Mouse (Mus musculus): Measurements from ENCODE around the gene Ccng2. TPM values are rescaled to one million over a fixed set of nuclear protein-coding genes. Genes with fewer than 3 reads are reported as not detected.
A peak's percentile ranks its signal among the peaks of the same experiment; 100 is the strongest.

Ccng2 gene
- total and polyA plus RNA-seq, 2 experiments: 9.2 to 14.5 TPM

- no peak for TF ChIP-seq POLR2A (IDR thresholded peaks at IDR 0.05; ENCODE audit: extremely low read depth, insufficient read depth, low read length)
- no peak for TF ChIP-seq CTCF (IDR thresholded peaks at IDR 0.05; ENCODE audit: low read depth, low read length)
- H3K27me3 ChIP-seq (ENCODE audit: control insufficient read depth, insufficient read depth, low read length): no peaks in the 10 kb centered on the region
- DNase-seq (ENCODE audit: extremely low read depth, low read depth, low spot score): no peak
- 79% methylated on average over 8 of the region's 8 CpGs for WGBS
- no peak overlapping the region for H3K9ac ChIP-seq (ENCODE audit: low read depth, low read length)
- H3K4me3 ChIP-seq (ENCODE audit: insufficient read depth, low read depth, low read length): no peak overlapping the region
- H3K27ac ChIP-seq (replicated peaks; ENCODE audit: insufficient read depth, low read depth, low read length): no peak overlapping the region
- no peaks in the 10 kb centered on the region for H3K36me3 ChIP-seq (ENCODE audit: control insufficient read depth, insufficient read depth, low read length)
- H3K4me1 ChIP-seq (ENCODE audit: control insufficient read depth, insufficient read depth, low read length): no peaks in the 10 kb centered on the region
- H3K79me2 ChIP-seq (ENCODE audit: control insufficient read depth, insufficient read depth, low read length): no peaks in the 10 kb centered on the region
Measured at GRCm38 (mm10) chr5:93239590-93240544, 27.2 kb upstream of the Ccng2 start.

DNA sequence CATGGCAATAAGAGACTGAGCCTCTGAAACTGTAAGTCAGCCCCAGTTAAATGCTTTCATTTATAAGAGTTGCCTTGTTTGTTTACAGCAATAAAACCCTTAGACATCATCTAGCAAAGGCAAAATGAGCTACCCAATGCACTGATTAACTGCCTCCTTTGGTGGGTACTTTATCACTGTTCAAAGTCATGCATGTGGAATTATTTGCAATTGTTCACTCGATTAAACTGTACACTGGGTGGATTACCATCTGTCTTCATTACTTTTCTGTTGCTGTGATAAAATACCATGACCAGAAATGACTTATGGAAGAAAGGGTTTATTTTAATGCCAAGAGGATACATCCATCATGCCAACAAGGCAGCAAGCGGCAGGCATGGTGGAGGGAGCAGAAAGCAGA, 21.8 kb upstream of the Ccng2 start:
- H3K79me2 ChIP-seq (ENCODE audit: control insufficient read depth, insufficient read depth, low read length): no peaks in the 10 kb centered on the region
- no peak overlapping the region for H3K4me3 ChIP-seq (ENCODE audit: insufficient read depth, low read depth, low read length)
- DNase-seq (ENCODE audit: extremely low read depth, low read depth, low spot score): no peak
- no peak overlapping the region for H3K9ac ChIP-seq (ENCODE audit: low read depth, low read length)
- 88% methylated on average over 2 of the region's 2 CpGs for WGBS
- no peak overlapping the region for H3K27ac ChIP-seq (replicated peaks; ENCODE audit: insufficient read depth, low read depth, low read length)
- H3K27me3 ChIP-seq (ENCODE audit: control insufficient read depth, insufficient read depth, low read length): no peaks in the 10 kb centered on the region
- no peaks in the 10 kb centered on the region for H3K4me1 ChIP-seq (ENCODE audit: control insufficient read depth, insufficient read depth, low read length)
- TF ChIP-seq POLR2A (IDR thresholded peaks at IDR 0.05; ENCODE audit: extremely low read depth, insufficient read depth, low read length): no peak
- TF ChIP-seq CTCF (IDR thresholded peaks at IDR 0.05; ENCODE audit: low read depth, low read length): no peak
- no peaks in the 10 kb centered on the region for H3K36me3 ChIP-seq (ENCODE audit: control insufficient read depth, insufficient read depth, low read length)

DNA sequence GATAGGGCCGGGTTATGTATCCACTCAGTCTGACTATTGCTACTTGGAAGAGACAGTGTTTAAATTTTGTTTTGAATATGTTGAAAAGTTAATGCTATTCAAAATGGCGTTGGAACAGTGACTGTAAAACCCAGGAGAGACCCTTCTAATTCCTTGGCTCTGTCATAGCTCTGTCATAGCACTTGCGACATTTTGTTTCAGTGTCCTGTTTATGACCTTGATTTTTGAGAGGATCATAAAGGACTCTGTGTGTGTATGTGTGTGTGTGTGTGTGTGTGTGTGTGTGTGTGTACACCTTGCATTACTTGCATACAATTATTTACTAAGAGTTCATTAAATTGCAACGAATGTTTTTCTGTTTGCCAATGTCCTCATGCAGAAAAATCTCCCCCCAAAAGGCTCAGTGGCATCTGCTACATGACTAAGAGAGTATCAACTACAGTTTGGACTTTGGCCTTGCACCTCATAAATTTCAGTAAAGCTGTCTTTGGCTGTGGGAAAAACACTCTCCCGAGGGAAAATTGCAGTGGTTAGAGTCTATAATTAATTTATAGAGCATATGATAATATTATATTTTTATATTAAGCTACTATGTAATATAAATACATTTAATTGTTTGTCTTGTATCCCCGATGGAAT, 17.0 kb upstream of the Ccng2 start:
- TF ChIP-seq CTCF (IDR thresholded peaks at IDR 0.05; ENCODE audit: low read depth, low read length): no peak
- 66% methylated on average over 6 of the region's 6 CpGs for WGBS

DNA sequence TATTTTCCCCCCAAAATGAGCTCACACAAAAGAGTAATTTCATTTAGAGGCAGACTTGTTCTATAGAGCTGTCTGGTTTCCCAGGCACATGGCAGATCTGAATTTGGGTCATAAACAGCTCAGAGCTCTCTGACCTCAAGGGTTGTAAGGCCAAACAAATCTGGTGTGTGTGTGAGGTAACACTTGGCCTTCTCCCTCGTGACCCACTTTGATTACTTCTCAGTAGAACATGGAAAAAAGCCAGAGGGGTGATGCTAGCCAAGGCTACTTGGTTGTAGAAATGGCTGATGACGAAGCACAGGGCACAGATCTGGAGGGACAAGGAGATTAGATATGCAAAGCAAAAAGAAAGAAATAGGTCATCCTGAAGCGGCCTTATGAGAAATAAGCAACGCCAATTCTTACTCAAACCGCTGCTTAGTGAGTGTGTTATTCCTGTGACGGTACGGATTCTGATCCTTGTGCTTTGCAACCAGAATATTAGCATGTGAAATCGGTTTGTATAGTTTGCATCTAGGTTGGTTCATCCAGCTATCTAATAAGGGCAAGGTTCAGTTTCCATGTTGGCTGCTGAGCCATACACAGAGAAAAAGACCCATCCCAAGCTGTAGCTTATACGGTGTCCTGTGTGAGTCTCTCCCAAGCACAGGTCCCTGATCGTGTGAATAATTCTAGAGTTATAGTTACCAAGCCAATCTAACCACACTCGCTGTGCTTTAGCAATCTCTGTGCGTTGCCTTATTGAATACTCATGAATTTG, 15.9 kb upstream of the Ccng2 start:
- no peak overlapping the region for H3K4me3 ChIP-seq (ENCODE audit: insufficient read depth, low read depth, low read length)
- H3K4me1 ChIP-seq (ENCODE audit: control insufficient read depth, insufficient read depth, low read length): peaks cover 8% of the 10 kb centered on the region
- H3K9ac ChIP-seq (ENCODE audit: low read depth, low read length): no peak overlapping the region
- WGBS: 32% methylated on average over 12 of the region's 12 CpGs
- no peaks in the 10 kb centered on the region for H3K27me3 ChIP-seq (ENCODE audit: control insufficient read depth, insufficient read depth, low read length)
- TF ChIP-seq CTCF (IDR thresholded peaks at IDR 0.05; ENCODE audit: low read depth, low read length) (no peak), POLR2A (IDR thresholded peaks at IDR 0.05; ENCODE audit: extremely low read depth, insufficient read depth, low read length) (no peak)
- H3K79me2 ChIP-seq (ENCODE audit: control insufficient read depth, insufficient read depth, low read length): no peaks in the 10 kb centered on the region
- no peaks in the 10 kb centered on the region for H3K36me3 ChIP-seq (ENCODE audit: control insufficient read depth, insufficient read depth, low read length)
- DNase-seq (ENCODE audit: extremely low read depth, low read depth, low spot score): peak; percentile 99
- H3K27ac ChIP-seq (replicated peaks; ENCODE audit: insufficient read depth, low read depth, low read length): no peak overlapping the region

More for the DNA sequence above, 17.0 kb upstream of the Ccng2 start:
- H3K27ac ChIP-seq (replicated peaks; ENCODE audit: insufficient read depth, low read depth, low read length): no peak overlapping the region
- no peak overlapping the region for H3K4me3 ChIP-seq (ENCODE audit: insufficient read depth, low read depth, low read length)
- H3K9ac ChIP-seq (ENCODE audit: low read depth, low read length): no peak overlapping the region
- no peaks in the 10 kb centered on the region for H3K36me3 ChIP-seq (ENCODE audit: control insufficient read depth, insufficient read depth, low read length)
- H3K27me3 ChIP-seq (ENCODE audit: control insufficient read depth, insufficient read depth, low read length): no peaks in the 10 kb centered on the region
- no peaks in the 10 kb centered on the region for H3K79me2 ChIP-seq (ENCODE audit: control insufficient read depth, insufficient read depth, low read length)
- peak; percentile 13 for DNase-seq (ENCODE audit: extremely low read depth, low read depth, low spot score)
- H3K4me1 ChIP-seq (ENCODE audit: control insufficient read depth, insufficient read depth, low read length): peaks cover 8% of the 10 kb centered on the region

GRCm38 (mm10) chr5:93255759-93256265, 11.2 kb upstream of the Ccng2 start:
- WGBS: 88% methylated on average over 5 of the region's 5 CpGs
- Histone ChIP-seq H3K4me3 (ENCODE audit: insufficient read depth, low read depth, low read length) (no peak overlapping the region), H3K27ac (replicated peaks; ENCODE audit: insufficient read depth, low read depth, low read length) (no peak overlapping the region), H3K36me3 (ENCODE audit: control insufficient read depth, insufficient read depth, low read length) (no peaks in the 10 kb centered on the region), H3K27me3 (ENCODE audit: control insufficient read depth, insufficient read depth, low read length) (no peaks in the 10 kb centered on the region), H3K4me1 (ENCODE audit: control insufficient read depth, insufficient read depth, low read length) (peaks cover 6% of the 10 kb centered on the region), H3K79me2 (ENCODE audit: control insufficient read depth, insufficient read depth, low read length) (no peaks in the 10 kb centered on the region), H3K9ac (ENCODE audit: low read depth, low read length) (no peak overlapping the region)
- TF ChIP-seq CTCF (IDR thresholded peaks at IDR 0.05; ENCODE audit: low read depth, low read length): no peak
- TF ChIP-seq POLR2A (IDR thresholded peaks at IDR 0.05; ENCODE audit: extremely low read depth, insufficient read depth, low read length): no peak
- no peak for DNase-seq (ENCODE audit: extremely low read depth, low read depth, low spot score)
